Mouse (Mus musculus): ENCODE results near the gene Pde11a.

The Pde11a gene

DNA sequence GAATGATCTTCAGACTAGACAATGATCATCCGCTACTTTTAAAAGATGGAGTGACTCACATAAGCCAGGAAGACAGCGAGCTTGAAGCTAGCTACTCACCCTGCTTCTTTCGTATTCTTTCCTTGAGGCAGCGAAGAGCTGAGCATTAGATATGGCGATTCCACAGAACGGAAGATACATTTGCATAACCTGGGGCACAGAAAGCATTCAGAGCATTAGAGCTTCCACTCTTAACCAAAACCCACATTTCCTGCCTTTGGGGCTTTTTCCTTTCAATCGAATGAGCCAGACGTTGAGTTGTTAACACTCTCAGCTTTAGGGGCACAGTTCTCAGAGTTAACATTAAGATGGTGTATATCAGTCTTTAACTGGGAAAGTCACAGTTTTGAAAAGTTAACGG is 123.4 kb downstream of the Pde11a start:
- peaks cover 10% of the 10 kb centered on the region; the same call in 1 of the 2 replicates for H3K4me1 ChIP-seq (replicated peaks; ENCODE audit: low read depth, low read length)
- H3K9me3 ChIP-seq (ENCODE audit: low read length), result no peaks in the 10 kb centered on the region
- H3K4me3 ChIP-seq (replicated peaks; ENCODE audit: low read length), result no peak overlapping the region
- TF ChIP-seq NANOG (IDR thresholded peaks at IDR 0.05; ENCODE audit: borderline replicate concordance, low read length) (no peak), POU5F1 (IDR thresholded peaks at IDR 0.05; ENCODE audit: borderline replicate concordance, low read length) (no peak), CTCF (conservative IDR thresholded peaks at IDR 0.05; ENCODE audit: low read length) (no peak)
- H3K36me3 ChIP-seq (ENCODE audit: insufficient read depth, low read length), result no peaks in the 10 kb centered on the region
- no peaks in the 10 kb centered on the region for H3K27me3 ChIP-seq (ENCODE audit: insufficient read depth, low read length)

DNA sequence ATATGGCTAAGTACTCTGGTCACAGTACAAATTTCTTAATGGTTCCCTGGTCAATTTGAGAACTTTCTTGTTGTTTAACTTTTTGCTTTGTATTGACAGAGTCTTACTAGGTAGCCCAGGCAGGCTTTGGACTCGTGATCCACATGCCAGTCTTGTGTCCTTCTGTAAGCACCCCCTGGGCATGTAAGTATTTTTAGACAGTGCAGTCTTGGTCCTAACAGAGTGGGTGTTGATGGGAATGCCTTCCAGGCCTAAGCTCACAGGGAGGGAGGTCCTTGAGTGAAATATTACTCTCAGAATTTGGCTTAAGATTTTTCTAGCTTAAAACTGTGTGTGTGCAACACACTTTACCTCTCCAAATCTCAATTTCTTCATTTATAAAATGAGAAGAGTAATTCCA is 153.4 kb downstream of the Pde11a start:
- H3K4me3 ChIP-seq (replicated peaks; ENCODE audit: low read length), result no peak overlapping the region
- H3K4me1 ChIP-seq (replicated peaks; ENCODE audit: low read depth, low read length), result no peaks in the 10 kb centered on the region
- TF ChIP-seq NANOG (IDR thresholded peaks at IDR 0.05; ENCODE audit: borderline replicate concordance, low read length), result no peak
- no peak for TF ChIP-seq POU5F1 (IDR thresholded peaks at IDR 0.05; ENCODE audit: borderline replicate concordance, low read length)
- no peak for TF ChIP-seq CTCF (conservative IDR thresholded peaks at IDR 0.05; ENCODE audit: low read length)
- H3K9me3 ChIP-seq (ENCODE audit: low read length), result no peaks in the 10 kb centered on the region
- H3K36me3 ChIP-seq (ENCODE audit: insufficient read depth, low read length), result no peaks in the 10 kb centered on the region
- H3K27me3 ChIP-seq (ENCODE audit: insufficient read depth, low read length), result no peaks in the 10 kb centered on the region

DNA sequence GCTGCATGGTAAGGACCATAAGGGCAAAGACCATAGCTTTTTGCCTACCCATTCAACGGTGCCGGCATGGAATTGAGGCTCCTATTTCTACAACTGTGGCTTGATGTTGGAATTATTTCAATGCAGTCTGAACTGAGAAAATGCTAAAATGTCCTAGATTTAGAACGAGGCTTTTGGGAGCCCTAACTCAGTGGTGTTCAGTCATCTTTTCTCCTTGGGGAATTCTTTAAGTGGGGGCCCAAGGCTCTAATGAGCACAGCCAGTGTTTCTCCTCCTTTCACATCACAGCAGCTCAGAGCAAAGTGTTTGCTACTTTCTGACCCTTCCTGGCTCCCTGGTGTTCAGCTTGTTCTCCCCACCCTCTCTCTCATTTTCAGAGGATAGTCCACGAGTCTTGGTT is 175.8 kb downstream of the Pde11a start:
- Histone ChIP-seq H3K9me3 (ENCODE audit: low read length) (no peaks in the 10 kb centered on the region), H3K36me3 (ENCODE audit: insufficient read depth, low read length) (no peaks in the 10 kb centered on the region), H3K4me3 (replicated peaks; ENCODE audit: low read length) (no peak overlapping the region), H3K4me1 (replicated peaks; ENCODE audit: low read depth, low read length) (no peaks in the 10 kb centered on the region), H3K27me3 (ENCODE audit: insufficient read depth, low read length) (no peaks in the 10 kb centered on the region)
- TF ChIP-seq CTCF (conservative IDR thresholded peaks at IDR 0.05; ENCODE audit: low read length) (no peak), POU5F1 (IDR thresholded peaks at IDR 0.05; ENCODE audit: borderline replicate concordance, low read length) (no peak), NANOG (IDR thresholded peaks at IDR 0.05; ENCODE audit: borderline replicate concordance, low read length) (no peak)

DNA sequence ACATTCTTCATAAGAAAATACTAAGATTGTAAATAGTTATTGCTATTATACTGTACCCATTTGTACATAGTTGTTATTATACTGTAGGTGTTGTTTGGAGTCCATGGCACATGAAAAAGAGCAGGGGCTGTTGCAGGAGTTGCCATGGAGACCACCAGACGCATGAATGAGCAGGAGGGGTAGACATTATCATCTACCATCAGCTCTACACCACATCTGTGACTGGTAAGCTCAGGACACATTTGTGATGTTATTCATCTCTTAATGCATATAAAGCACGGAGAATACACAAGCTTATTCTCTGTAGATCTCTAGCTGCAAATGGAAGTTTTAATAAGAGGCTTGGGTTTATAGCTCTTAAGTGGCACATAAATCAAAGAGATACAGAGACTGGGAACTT is 179.6 kb downstream of the Pde11a start:
- Histone ChIP-seq H3K4me3 (replicated peaks; ENCODE audit: low read length) (no peak overlapping the region), H3K36me3 (ENCODE audit: insufficient read depth, low read length) (no peaks in the 10 kb centered on the region), H3K4me1 (replicated peaks; ENCODE audit: low read depth, low read length) (no peaks in the 10 kb centered on the region), H3K9me3 (ENCODE audit: low read length) (no peaks in the 10 kb centered on the region), H3K27me3 (ENCODE audit: insufficient read depth, low read length) (no peaks in the 10 kb centered on the region)
- no peak for TF ChIP-seq POU5F1 (IDR thresholded peaks at IDR 0.05; ENCODE audit: borderline replicate concordance, low read length)
- TF ChIP-seq NANOG (IDR thresholded peaks at IDR 0.05; ENCODE audit: borderline replicate concordance, low read length), result no peak
- no peak for TF ChIP-seq CTCF (conservative IDR thresholded peaks at IDR 0.05; ENCODE audit: low read length)

DNA sequence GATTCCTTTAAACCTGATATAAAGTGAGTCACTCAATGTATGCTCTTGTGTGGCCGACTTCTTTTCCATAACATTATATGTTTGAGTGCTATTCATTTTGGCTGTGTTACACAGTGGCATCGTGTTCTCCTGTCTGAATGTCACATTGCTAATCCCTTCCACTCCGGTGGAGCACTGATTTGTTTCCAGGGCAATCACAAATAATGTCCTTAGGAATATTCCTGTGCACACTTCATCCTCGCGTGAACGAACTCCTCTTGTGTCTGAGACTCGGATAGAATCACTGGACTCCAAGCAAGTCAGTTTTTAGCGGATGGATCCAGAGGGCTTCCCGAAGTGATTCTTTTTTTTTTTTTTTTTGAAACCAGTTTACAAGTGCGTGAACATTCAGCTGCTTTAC is 197.4 kb downstream of the Pde11a start:
- Histone ChIP-seq H3K4me1 (replicated peaks; ENCODE audit: low read depth, low read length) (peaks cover 4% of the 10 kb centered on the region), H3K36me3 (ENCODE audit: insufficient read depth, low read length) (no peaks in the 10 kb centered on the region), H3K4me3 (replicated peaks; ENCODE audit: low read length) (no peak overlapping the region), H3K27me3 (ENCODE audit: insufficient read depth, low read length) (no peaks in the 10 kb centered on the region), H3K9me3 (ENCODE audit: low read length) (no peaks in the 10 kb centered on the region)
- TF ChIP-seq CTCF (conservative IDR thresholded peaks at IDR 0.05; ENCODE audit: low read length) (no peak), NANOG (IDR thresholded peaks at IDR 0.05; ENCODE audit: borderline replicate concordance, low read length) (no peak), POU5F1 (IDR thresholded peaks at IDR 0.05; ENCODE audit: borderline replicate concordance, low read length) (no peak)

DNA sequence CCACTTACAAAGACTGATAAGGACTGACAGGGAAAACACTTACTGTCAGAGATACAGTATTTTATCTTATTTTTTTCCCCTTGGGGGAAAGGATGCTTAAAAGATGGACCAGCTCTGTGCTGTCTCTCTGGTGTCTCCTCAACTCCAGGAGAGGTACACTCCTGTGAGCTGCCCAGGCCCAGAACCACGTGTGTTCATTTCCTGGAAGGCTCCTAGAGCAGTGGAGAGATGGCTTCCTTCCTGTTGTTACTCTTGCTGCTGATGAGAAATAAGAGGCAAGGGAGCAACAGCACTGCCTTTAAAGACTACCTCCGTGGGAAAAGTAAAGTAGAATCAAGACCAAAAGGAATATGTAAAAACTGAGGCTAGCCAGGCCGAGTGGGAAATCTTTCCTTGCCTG is 205.6 kb downstream of the Pde11a start:
- no peaks in the 10 kb centered on the region for H3K9me3 ChIP-seq (ENCODE audit: low read length)

DNA sequence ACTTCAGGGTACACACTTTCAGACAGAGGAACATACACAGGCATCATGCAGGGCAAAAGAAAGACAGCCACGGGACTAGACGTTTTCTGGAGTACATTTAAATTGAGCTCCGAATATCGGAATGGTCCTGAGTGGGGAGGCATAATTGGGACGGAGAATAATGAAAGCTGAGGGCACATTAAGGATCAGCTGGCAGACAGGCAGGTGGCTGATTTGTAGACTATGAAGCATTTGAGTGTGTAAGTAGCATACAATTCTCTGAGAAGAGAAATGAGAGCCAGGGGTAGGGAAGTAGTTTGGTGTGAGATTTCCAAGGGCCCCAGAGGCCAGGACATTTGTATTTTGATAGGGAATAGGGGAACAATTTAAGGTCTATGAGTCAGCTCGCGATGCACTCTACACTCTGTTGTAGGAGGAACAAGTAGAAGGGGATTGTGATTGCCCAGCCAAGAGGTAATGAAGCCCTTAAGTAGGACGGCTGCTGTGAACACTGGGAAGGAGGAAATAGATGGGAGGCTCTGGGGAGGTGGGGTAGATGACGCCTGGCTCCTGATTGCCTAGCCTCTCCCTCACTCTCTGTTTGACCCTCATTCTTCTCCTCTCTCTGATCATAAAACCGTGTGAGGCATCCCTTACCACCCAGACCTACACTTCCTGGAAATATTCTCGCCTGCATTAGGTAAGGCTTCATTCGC is 208.5 kb downstream of the Pde11a start:
- Histone ChIP-seq H3K4me1 (replicated peaks; ENCODE audit: low read depth, low read length) (peaks cover 39% of the 10 kb centered on the region), H3K36me3 (ENCODE audit: insufficient read depth, low read length) (no peaks in the 10 kb centered on the region), H3K4me3 (replicated peaks; ENCODE audit: low read length) (no peak overlapping the region), H3K9me3 (ENCODE audit: low read length) (peaks cover 5% of the 10 kb centered on the region; the same call in 1 of the 2 replicates), H3K27me3 (ENCODE audit: insufficient read depth, low read length) (no peaks in the 10 kb centered on the region)
- TF ChIP-seq NANOG (IDR thresholded peaks at IDR 0.05; ENCODE audit: borderline replicate concordance, low read length) (no peak), CTCF (conservative IDR thresholded peaks at IDR 0.05; ENCODE audit: low read length) (no peak)

More for the DNA sequence above, 205.6 kb downstream of the Pde11a start:
- Histone ChIP-seq H3K27me3 (ENCODE audit: insufficient read depth, low read length) (no peaks in the 10 kb centered on the region), H3K36me3 (ENCODE audit: insufficient read depth, low read length) (no peaks in the 10 kb centered on the region), H3K4me1 (replicated peaks; ENCODE audit: low read depth, low read length) (peaks cover 20% of the 10 kb centered on the region), H3K4me3 (replicated peaks; ENCODE audit: low read length) (no peak overlapping the region)
- TF ChIP-seq CTCF (conservative IDR thresholded peaks at IDR 0.05; ENCODE audit: low read length) (no peak), NANOG (IDR thresholded peaks at IDR 0.05; ENCODE audit: borderline replicate concordance, low read length) (no peak), POU5F1 (IDR thresholded peaks at IDR 0.05; ENCODE audit: borderline replicate concordance, low read length) (no peak)

DNA sequence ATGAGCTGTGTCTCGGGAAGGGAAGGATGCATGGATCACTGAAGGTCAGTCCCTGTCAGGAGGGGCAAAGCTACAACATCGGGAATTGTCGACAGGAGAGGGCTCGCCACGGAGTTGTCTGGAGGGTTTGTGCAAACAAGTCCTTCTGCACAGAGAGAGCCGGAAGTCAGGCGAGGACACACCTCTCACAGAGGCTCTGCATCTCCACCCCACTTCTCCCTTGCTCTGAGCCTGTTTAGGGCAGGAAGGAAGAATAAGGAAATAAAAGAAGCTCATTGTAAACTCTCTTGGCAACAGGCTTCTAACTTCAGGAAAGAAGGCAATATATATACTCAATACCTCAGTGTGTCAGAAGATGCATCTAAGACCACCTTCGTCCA is 209.5 kb downstream of the Pde11a start:
- peaks cover 39% of the 10 kb centered on the region for H3K4me1 ChIP-seq (replicated peaks; ENCODE audit: low read depth, low read length)
- H3K36me3 ChIP-seq (ENCODE audit: insufficient read depth, low read length), result no peaks in the 10 kb centered on the region
- no peak for TF ChIP-seq NANOG (IDR thresholded peaks at IDR 0.05; ENCODE audit: borderline replicate concordance, low read length)
- TF ChIP-seq POU5F1 (IDR thresholded peaks at IDR 0.05; ENCODE audit: borderline replicate concordance, low read length), result no peak
- TF ChIP-seq CTCF (conservative IDR thresholded peaks at IDR 0.05; ENCODE audit: low read length), result no peak
- peaks cover 5% of the 10 kb centered on the region; the same call in 1 of the 2 replicates for H3K9me3 ChIP-seq (ENCODE audit: low read length)
- H3K27me3 ChIP-seq (ENCODE audit: insufficient read depth, low read length), result no peaks in the 10 kb centered on the region
- 0 out of 2 replicates have a peak overlapping the region, but pooled peaks have one; percentile 1 for H3K4me3 ChIP-seq (replicated peaks; ENCODE audit: low read length)

All from E14TG2a.4 (cell line).